Mouse (Mus musculus) liver, adult 2 months (tissue): Measurements from ENCODE around the gene Sec63. TPM values are rescaled to one million over a fixed set of nuclear protein-coding genes. Genes with fewer than 3 reads are reported as not detected.

Source experiments
- DNase-seq: peaks from one replicate; pipeline ENCODE4 v3.0.0-alpha.2; 2011; ENCODE audit warnings: low read depth, low spot score; ENCODE audit errors: extremely low read depth
- H3K27ac ChIP-seq: fragments of 200-500 bp; replicated peaks from 2 replicates; pipeline ENCODE4 v1.5.1; 2012; ENCODE audit warnings: low read depth, mild to moderate bottlenecking, control low read depth, inconsistent platforms, low read length; ENCODE audit not compliant: insufficient read depth
- H3K27me3 ChIP-seq: fragments of 200-500 bp; 2 replicates; pipeline ENCODE4 v1.6.1; 2012; ENCODE audit warnings: mild to moderate bottlenecking, moderate library complexity, low read length, inconsistent platforms; ENCODE audit not compliant: control insufficient read depth, insufficient read depth
- H3K36me3 ChIP-seq: fragments of 200-500 bp; 2 replicates; pipeline ENCODE4 v1.6.1; 2012; ENCODE audit warnings: low read length, inconsistent platforms; ENCODE audit not compliant: control insufficient read depth, insufficient read depth
- H3K4me1 ChIP-seq: fragments of 200-500 bp; 2 replicates; pipeline ENCODE4 v1.6.1; 2011; ENCODE audit warnings: low read length; ENCODE audit not compliant: control insufficient read depth, insufficient read depth
- H3K4me3 ChIP-seq: fragments of 200-500 bp; 2 replicates; pipeline ENCODE4 v1.5.1; 2011; ENCODE audit warnings: low read depth, mild to moderate bottlenecking, control low read depth, low read length, moderate library complexity; ENCODE audit not compliant: insufficient read depth
- H3K79me2 ChIP-seq: fragments of 200-500 bp; 2 replicates; pipeline ENCODE4 v1.6.1; 2012; ENCODE audit warnings: inconsistent platforms, mild to moderate bottlenecking, low read length, moderate library complexity; ENCODE audit not compliant: control insufficient read depth, insufficient read depth
- H3K9ac ChIP-seq: fragments of 200-500 bp; 2 replicates; pipeline ENCODE4 v1.6.1; 2012; ENCODE audit warnings: low read depth, mild to moderate bottlenecking, control low read depth, inconsistent platforms, low read length
- CTCF ChIP-seq: fragments of 200-500 bp; IDR thresholded peaks from 2 replicates; pipeline ENCODE4 v1.5.1; 2011; ENCODE audit warnings: low read depth, low read length, control low read depth
- POLR2A ChIP-seq: fragments of 200-500 bp; IDR thresholded peaks from 2 replicates; pipeline ENCODE4 v1.6.1; 2011; ENCODE audit warnings: low read length, control low read depth; ENCODE audit not compliant: insufficient read depth; ENCODE audit errors: extremely low read depth
- WGBS: fragments of 180-500 bp; shearing (Covaris S2); methylation state at CpG from one replicate; pipeline ENCODE4 v1.1.7; 2018; 5-methylcytosine and 5-hydroxymethylcytosine counted together
- polyA plus RNA-seq: library from polyadenylated mRNA; depleted of rRNA; stranded (reverse); fragments of >200 nt; gene quantifications from 2 replicates; pipeline ENCODE4 v1.2.3, GENCODE M21; 2012
- total RNA-seq: library from RNA; depleted of rRNA; stranded (reverse); fragments of >200 nt; gene quantifications from 2 replicates; pipeline ENCODE4 v1.2.3, GENCODE M21; 2014

Sec63 gene
- total and polyA plus RNA-seq, 2 experiments, result 12.5 to 42.8 TPM

GRCm38 (mm10) chr10:42781672-42782071 lies 20.4 kb downstream of the Sec63 start:
- TF ChIP-seq POLR2A (no peak), CTCF (no peak)
- WGBS, result 42% methylated on average over 3 of the region's 3 CpGs

GRCm38 (mm10) chr10:42800922-42801321 lies 39.6 kb downstream of the Sec63 start:
- no peak for TF ChIP-seq CTCF
- no peak for TF ChIP-seq POLR2A
- Histone ChIP-seq H3K9ac (no peak overlapping the region), H3K27me3 (no peaks in the 10 kb centered on the region), H3K79me2 (no peaks in the 10 kb centered on the region), H3K36me3 (peaks cover 63% of the 10 kb centered on the region), H3K4me3 (no peak overlapping the region), H3K27ac (no peak overlapping the region), H3K4me1 (no peaks in the 10 kb centered on the region)
- no peak for DNase-seq
- 87% methylated on average over 3 of the region's 3 CpGs for WGBS

More at GRCm38 (mm10) chr10:42781672-42782071, 20.4 kb downstream of the Sec63 start:
- Histone ChIP-seq H3K27ac (no peak overlapping the region), H3K27me3 (no peaks in the 10 kb centered on the region), H3K79me2 (peaks cover 25% of the 10 kb centered on the region; the same call in 1 of the 2 replicates), H3K4me3 (no peak overlapping the region), H3K4me1 (no peaks in the 10 kb centered on the region; the same call in 1 of the 2 replicates), H3K36me3 (peaks cover 13% of the 10 kb centered on the region), H3K9ac (no peak overlapping the region)
- no peak for DNase-seq

GRCm38 (mm10) chr10:42825923-42826322 lies 64.6 kb downstream of the Sec63 start:
- H3K79me2 ChIP-seq, result no peaks in the 10 kb centered on the region
- 85% methylated on average over 6 of the region's 6 CpGs for WGBS
- H3K27me3 ChIP-seq, result no peaks in the 10 kb centered on the region
- no peak overlapping the region for H3K27ac ChIP-seq
- no peak overlapping the region for H3K9ac ChIP-seq
- H3K36me3 ChIP-seq, result peaks cover 60% of the 10 kb centered on the region
- TF ChIP-seq POLR2A (no peak), CTCF (no peak)
- DNase-seq, result no peak
- H3K4me1 ChIP-seq, result no peaks in the 10 kb centered on the region
- H3K4me3 ChIP-seq, result no peak overlapping the region

GRCm38 (mm10) chr10:42827155-42827554 lies 65.9 kb downstream of the Sec63 start:
- TF ChIP-seq CTCF (no peak), POLR2A (no peak)
- Histone ChIP-seq H3K27me3 (no peaks in the 10 kb centered on the region), H3K79me2 (no peaks in the 10 kb centered on the region), H3K4me3 (no peak overlapping the region), H3K9ac (no peak overlapping the region), H3K4me1 (no peaks in the 10 kb centered on the region), H3K36me3 (peaks cover 64% of the 10 kb centered on the region), H3K27ac (no peak overlapping the region)
- no peak for DNase-seq
- WGBS, result 89% methylated on average over 5 of the region's 5 CpGs

GRCm38 (mm10) chr10:42830007-42830406 lies 68.7 kb downstream of the Sec63 start:
- H3K9ac ChIP-seq, result no peak overlapping the region
- H3K36me3 ChIP-seq, result peaks cover 65% of the 10 kb centered on the region
- TF ChIP-seq POLR2A, result no peak
- TF ChIP-seq CTCF, result no peak
- WGBS, result 34% methylated on average over 2 of the region's 2 CpGs
- H3K27me3 ChIP-seq, result no peaks in the 10 kb centered on the region
- H3K27ac ChIP-seq, result no peak overlapping the region
- H3K4me3 ChIP-seq, result no peak overlapping the region
- no peak for DNase-seq
- no peaks in the 10 kb centered on the region for H3K79me2 ChIP-seq
- no peaks in the 10 kb centered on the region for H3K4me1 ChIP-seq

GRCm38 (mm10) chr10:42830409-42830808 lies 69.1 kb downstream of the Sec63 start:
- Histone ChIP-seq H3K27ac (no peak overlapping the region), H3K4me3 (no peak overlapping the region), H3K27me3 (no peaks in the 10 kb centered on the region), H3K79me2 (no peaks in the 10 kb centered on the region), H3K4me1 (no peaks in the 10 kb centered on the region), H3K36me3 (peaks cover 64% of the 10 kb centered on the region), H3K9ac (no peak overlapping the region)
- 35% methylated on average over 6 of the region's 6 CpGs for WGBS
- TF ChIP-seq CTCF (no peak), POLR2A (no peak)
- DNase-seq, result no peak
